ENCODE assay signal across 8 mouse cellular contexts in the genomic region with DNA sequence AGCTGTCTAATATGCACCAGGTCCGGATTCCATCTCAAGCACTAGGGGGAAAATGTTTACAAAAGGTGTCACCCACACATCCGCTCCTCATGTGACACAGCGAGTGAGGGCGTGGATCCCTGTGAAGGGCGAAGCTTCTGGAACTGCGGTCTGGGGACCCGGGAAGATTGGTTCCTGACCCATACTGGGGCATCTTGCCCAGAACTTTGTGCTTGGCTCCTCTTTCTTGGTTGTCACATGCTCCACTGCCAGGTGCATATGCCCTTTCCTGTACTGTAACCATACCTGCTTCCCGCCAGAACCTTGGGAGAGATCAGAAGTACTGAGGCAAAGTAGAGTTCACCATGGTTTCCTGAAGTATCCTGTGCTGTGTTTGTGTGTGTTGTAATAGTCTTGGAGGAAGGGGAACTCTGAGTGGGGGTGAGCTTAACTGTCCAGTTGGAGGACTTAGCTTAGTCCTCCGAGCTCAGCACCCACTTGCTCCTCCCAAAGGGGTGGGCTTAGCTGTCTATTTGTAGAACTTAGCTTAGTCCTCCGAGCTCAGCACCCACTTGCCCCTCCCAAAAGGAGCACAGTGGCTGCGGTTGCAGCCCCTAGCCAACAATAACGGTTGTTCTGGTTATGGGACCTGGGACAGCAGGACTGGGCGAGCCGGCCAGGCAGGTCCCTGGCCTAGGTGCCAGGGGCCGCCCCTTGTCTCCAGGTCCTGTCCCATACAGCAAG. TPM values are rescaled to one million over a fixed set of nuclear protein-coding genes. Genes with fewer than 3 reads are reported as not detected.
A peak's percentile ranks its signal among the peaks of the same experiment; 100 is the strongest.
DNase-seq lines count a peak whose midpoint lies in the region; ATAC-seq and TF ChIP-seq lines count a peak whose summit lies in the region.

Cracr2b (plus strand) TSS at position 704 of the 723 bp plus-strand sequence.

- peak within 1 kb of the TSS; percentile 59 for H3K4me3 ChIP-seq in kidney, embryonic 16.5 days (ENCODE audit: low read length)
- H3K4me3 ChIP-seq in embryonic facial prominence, embryonic 11.5 days (ENCODE audit: low read depth, low read length), result peak within 1 kb of the TSS; percentile 30
- peak within 1 kb of the TSS; percentile 66 for H3K4me3 ChIP-seq in heart, embryonic 16.5 days (ENCODE audit: low read length)
- peak within 1 kb of the TSS; percentile 13 to 52; a peak in 3 of 4 replicates for H3K4me3 ChIP-seq in liver, embryonic 14.5 days (ENCODE audit: insufficient read depth in 1 of 2, low read depth in 2 of 2, low read length in 2 of 2)
- H3K4me3 ChIP-seq in neural tube, embryonic 15.5 days (replicated peaks), result peak within 1 kb of the TSS; percentile 35

- no peak for ATAC-seq in kidney, embryonic 16.5 days (ENCODE audit: low FRiP score, low TSS enrichment)
- ATAC-seq in embryonic facial prominence, embryonic 11.5 days (replicated peaks; ENCODE audit: insufficient number of reproducible peaks, low FRiP score, low TSS enrichment, low read depth), result no peak
- ATAC-seq in heart, embryonic 16.5 days (replicated peaks; ENCODE audit: extremely low read depth, insufficient read depth, low FRiP score), result no peak
- no peak for ATAC-seq in liver, embryonic 14.5 days (ENCODE audit: insufficient read depth)
- no peak for ATAC-seq in neural tube, embryonic 15.5 days (ENCODE audit: low FRiP score)

- H3K4me1 ChIP-seq in kidney, embryonic 16.5 days (ENCODE audit: insufficient read depth, low read length), result peaks cover 45% of the 10 kb centered on the region
- H3K4me1 ChIP-seq in embryonic facial prominence, embryonic 11.5 days (ENCODE audit: control insufficient read depth, insufficient read depth, low read length), result peaks cover 20% of the 10 kb centered on the region
- H3K4me1 ChIP-seq in heart, embryonic 16.5 days (ENCODE audit: control insufficient read depth, insufficient read depth, low read length), result peaks cover 33% of the 10 kb centered on the region
- H3K4me1 ChIP-seq in liver, embryonic 14.5 days (replicated peaks; ENCODE audit: control insufficient read depth in 2 of 2, insufficient read depth in 2 of 2, low read length in 1 of 2), result peaks cover 4 to 7% of the 10 kb centered on the region in 2 experiments
- peaks cover 39% of the 10 kb centered on the region for H3K4me1 ChIP-seq in neural tube, embryonic 15.5 days

- peak within 1 kb of the TSS; percentile 68 for H3K9ac ChIP-seq in kidney, embryonic 16.5 days (replicated peaks; ENCODE audit: low read length)
- H3K9ac ChIP-seq in embryonic facial prominence, embryonic 11.5 days (replicated peaks; ENCODE audit: low read length), result peak within 1 kb of the TSS; percentile 45
- H3K9ac ChIP-seq in heart, embryonic 16.5 days (ENCODE audit: low read length), result peak within 1 kb of the TSS; percentile 71
- H3K9ac ChIP-seq in liver, embryonic 14.5 days (replicated peaks), result peak within 1 kb of the TSS; percentile 21; the same call in 1 of the 2 replicates
- H3K9ac ChIP-seq in neural tube, embryonic 15.5 days (replicated peaks), result peak within 1 kb of the TSS; percentile 41

- TF ChIP-seq EP300 in liver, embryonic 14.5 days (IDR thresholded peaks at IDR 0.05; ENCODE audit: low read depth), result no peak

- TF ChIP-seq CTCF in liver, embryonic 14.5 days (IDR thresholded peaks at IDR 0.05; ENCODE audit: low read depth), result no peak

- H3K36me3 ChIP-seq in kidney, embryonic 16.5 days (ENCODE audit: insufficient read depth, low read length), result peaks cover 11% of the 10 kb centered on the region
- no peaks in the 10 kb centered on the region for H3K36me3 ChIP-seq in embryonic facial prominence, embryonic 11.5 days (replicated peaks; ENCODE audit: control insufficient read depth, insufficient read depth, low read depth, low read length)
- peaks cover 22% of the 10 kb centered on the region for H3K36me3 ChIP-seq in heart, embryonic 16.5 days (ENCODE audit: control insufficient read depth, insufficient read depth)
- no peaks in the 10 kb centered on the region for H3K36me3 ChIP-seq in liver, embryonic 14.5 days (replicated peaks; ENCODE audit: control insufficient read depth, insufficient read depth, low read depth)
- peaks cover 14% of the 10 kb centered on the region for H3K36me3 ChIP-seq in neural tube, embryonic 15.5 days

- no peak within 1 kb of the TSS for H3K27ac ChIP-seq in kidney, embryonic 16.5 days (ENCODE audit: low read length)
- no peak within 1 kb of the TSS for H3K27ac ChIP-seq in embryonic facial prominence, embryonic 11.5 days (replicated peaks; ENCODE audit: low read depth, low read length)
- H3K27ac ChIP-seq in heart, embryonic 16.5 days (ENCODE audit: low read length), result peak within 1 kb of the TSS; percentile 34
- H3K27ac ChIP-seq in liver, embryonic 14.5 days, result no peak within 1 kb of the TSS
- H3K27ac ChIP-seq in neural tube, embryonic 15.5 days (replicated peaks), result no peak within 1 kb of the TSS

- peaks cover 34% of the 10 kb centered on the region for H3K27me3 ChIP-seq in kidney, embryonic 16.5 days (ENCODE audit: insufficient read depth, low read length)
- H3K27me3 ChIP-seq in embryonic facial prominence, embryonic 11.5 days (ENCODE audit: control insufficient read depth, insufficient read depth, low read length), result peaks cover 44% of the 10 kb centered on the region
- H3K27me3 ChIP-seq in heart, embryonic 16.5 days (ENCODE audit: control insufficient read depth, insufficient read depth, low read length), result peaks cover 32% of the 10 kb centered on the region
- H3K27me3 ChIP-seq in liver, embryonic 14.5 days (ENCODE audit: control insufficient read depth, insufficient read depth, low read length), result peaks cover 54% of the 10 kb centered on the region
- peaks cover 65% of the 10 kb centered on the region for H3K27me3 ChIP-seq in neural tube, embryonic 15.5 days (replicated peaks)

- no peak for DNase-seq in kidney, adult 8-10 months
- DNase-seq in embryonic facial prominence, embryonic 11.5 days (ENCODE audit: low spot score), result no peak
- no peak for DNase-seq in liver, embryonic 14.5 days (ENCODE audit: low read depth in 3 of 3, low spot score in 3 of 3)
- no peak for DNase-seq in embryo, embryonic 10 days (ENCODE audit: low spot score)
- DNase-seq in left cerebral cortex, postnatal 36 days (ENCODE audit: low spot score in 2 of 2), result no peak

- intact Hi-C loops in left cerebral cortex, postnatal 36 days (cut with DNase I), result no loop called here

- 75% methylated on average over 15 of the region's 15 CpGs for WGBS in kidney, embryonic 16.5 days
- 66% methylated on average over 15 of the region's 15 CpGs for WGBS in embryonic facial prominence, embryonic 11.5 days
- WGBS in heart, embryonic 16.5 days, result 68% methylated on average over 15 of the region's 15 CpGs
- WGBS in liver, embryonic 14.5 days (ENCODE audit: insufficient replicate concordance), result 57% methylated on average over 15 of the region's 15 CpGs
- WGBS in neural tube, embryonic 15.5 days, result 76% methylated on average over 15 of the region's 15 CpGs

- peak within 1 kb of the TSS; percentile 79 for H3K4me2 ChIP-seq in kidney, embryonic 16.5 days (replicated peaks; ENCODE audit: low read depth, low read length)
- peak within 1 kb of the TSS; percentile 76 for H3K4me2 ChIP-seq in embryonic facial prominence, embryonic 11.5 days (ENCODE audit: low read depth, low read length)
- H3K4me2 ChIP-seq in heart, embryonic 16.5 days (ENCODE audit: low read depth, low read length), result peak within 1 kb of the TSS; percentile 87
- peak within 1 kb of the TSS; percentile 55 for H3K4me2 ChIP-seq in liver, embryonic 14.5 days (ENCODE audit: low read depth)
- peak within 1 kb of the TSS; percentile 72 for H3K4me2 ChIP-seq in neural tube, embryonic 15.5 days

- no peaks in the 10 kb centered on the region for H3K9me3 ChIP-seq in kidney, embryonic 16.5 days (ENCODE audit: low read length)
- H3K9me3 ChIP-seq in embryonic facial prominence, embryonic 11.5 days (replicated peaks; ENCODE audit: control insufficient read depth, low read length), result no peaks in the 10 kb centered on the region
- no peaks in the 10 kb centered on the region for H3K9me3 ChIP-seq in heart, embryonic 16.5 days (replicated peaks; ENCODE audit: control insufficient read depth, low read length)
- no peaks in the 10 kb centered on the region for H3K9me3 ChIP-seq in liver, embryonic 14.5 days (ENCODE audit: control insufficient read depth, low read length)
- H3K9me3 ChIP-seq in neural tube, embryonic 15.5 days (replicated peaks), result no peaks in the 10 kb centered on the region

RNA-seq across cellular contexts. Expression of gene Cracr2b, which starts in this region (rescaled TPM):
- polyA plus RNA-seq in kidney, embryonic 16.5 days (2015; fragmentation: Nextera tagmentation; extraction: Ambion mirVana), result 23.7 and 24.1 TPM in 2 replicates
- 3.5 and 4.8 TPM in 2 replicates for polyA plus RNA-seq in embryonic facial prominence, embryonic 11.5 days (2014; fragmentation: Nextera tagmentation; extraction: Ambion mirVana)
- polyA plus RNA-seq in heart, embryonic 16.5 days (2015; fragmentation: Nextera tagmentation; extraction: Ambion mirVana), result 24.2 and 26.1 TPM in 2 replicates
- 1.3 and 2.6 TPM in 2 replicates for polyA plus RNA-seq in liver, embryonic 14.5 days (2012; rRNA removed)
- 0.89 and 1.9 TPM in 2 replicates for polyA plus RNA-seq in liver, embryonic 14.5 days (2014; fragmentation: Nextera tagmentation; extraction: Ambion mirVana)
- polyA plus RNA-seq in neural tube, embryonic 15.5 days (2015; fragmentation: Nextera tagmentation; extraction: Ambion mirVana), result 7.1 and 9.6 TPM in 2 replicates
- total RNA-seq in left cerebral cortex, postnatal 36 days (2021), result 1 to 10 TPM; 3.0 to 3.5 TPM

Comparison
In these comparisons a context has a peak if more than half of its experiments do, and no peak if none do; other contexts are left out.
1. H3K9ac ChIP-seq: peak in every context shown above with its lines; median percentile 71 in heart, embryonic 16.5 days; 68 in kidney, embryonic 16.5 days; 45 in embryonic facial prominence, embryonic 11.5 days; 41 in neural tube, embryonic 15.5 days; 21 in liver, embryonic 14.5 days.